Mouse (Mus musculus) heart, adult 2 months (tissue): ENCODE results near the gene Parvb.

Source experiments
- EP300 ChIP-seq: fragments of 200-500 bp; IDR thresholded peaks from 2 replicates; pipeline ENCODE4 v1.6.1; 2011; ENCODE audit warnings: low read depth, low read length, control low read depth; ENCODE audit not compliant: insufficient read depth
- POLR2A ChIP-seq: fragments of 200-500 bp; IDR thresholded peaks from 2 replicates; pipeline ENCODE4 v1.6.1; 2011; ENCODE audit warnings: mild to moderate bottlenecking, low read depth, low read length, control low read depth; ENCODE audit not compliant: insufficient read depth

- TF ChIP-seq EP300 (no peak), POLR2A (no peak)
These were observed 53.6 kb downstream of the Parvb start for GRCm38 (mm10) chr15:84285453-84285852.
